Mouse (Mus musculus): Measurements from ENCODE around the gene Phka2. TPM values are rescaled to one million over a fixed set of nuclear protein-coding genes. Genes with fewer than 3 reads are reported as not detected.

Gene Phka2
- polyA plus RNA-seq, 1 experiment from 2014 or later: 20.1 TPM

DNA sequence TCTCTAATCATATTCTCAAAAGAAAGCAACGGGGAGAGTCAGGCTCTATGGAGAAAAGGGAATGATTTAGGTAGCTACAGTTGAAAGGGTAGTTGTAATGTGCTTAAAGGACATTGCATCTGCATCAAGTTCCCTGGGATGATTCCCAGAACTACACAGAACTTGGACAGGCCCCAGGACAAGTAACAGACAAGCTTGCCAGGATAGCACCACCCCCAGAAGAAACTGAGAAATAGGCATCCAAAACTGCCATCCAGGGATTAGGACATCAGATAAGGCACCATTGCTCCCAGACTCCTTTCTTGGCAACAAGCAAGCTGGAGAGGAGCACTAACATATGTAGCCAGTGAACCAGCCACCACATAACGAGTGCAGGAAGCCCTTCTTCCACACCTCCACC, 40.8 kb downstream of the Phka2 start:
- no peak overlapping the region for H3K4me3 ChIP-seq
- WGBS: 51% methylated on average over 2 of the region's 2 CpGs
- H3K4me2 ChIP-seq: no peak overlapping the region
- ATAC-seq (replicated peaks; ENCODE audit: insufficient number of reproducible peaks, insufficient read depth, low FRiP score, low read depth): no peak
- no peaks in the 10 kb centered on the region for H3K27me3 ChIP-seq
- H3K9ac ChIP-seq: no peak overlapping the region
- H3K9me3 ChIP-seq (replicated peaks): no peaks in the 10 kb centered on the region
- no peak overlapping the region for H3K27ac ChIP-seq
- no peaks in the 10 kb centered on the region for H3K4me1 ChIP-seq (replicated peaks)
- peaks cover 3% of the 10 kb centered on the region; the same call in 1 of the 2 replicates for H3K36me3 ChIP-seq

DNA sequence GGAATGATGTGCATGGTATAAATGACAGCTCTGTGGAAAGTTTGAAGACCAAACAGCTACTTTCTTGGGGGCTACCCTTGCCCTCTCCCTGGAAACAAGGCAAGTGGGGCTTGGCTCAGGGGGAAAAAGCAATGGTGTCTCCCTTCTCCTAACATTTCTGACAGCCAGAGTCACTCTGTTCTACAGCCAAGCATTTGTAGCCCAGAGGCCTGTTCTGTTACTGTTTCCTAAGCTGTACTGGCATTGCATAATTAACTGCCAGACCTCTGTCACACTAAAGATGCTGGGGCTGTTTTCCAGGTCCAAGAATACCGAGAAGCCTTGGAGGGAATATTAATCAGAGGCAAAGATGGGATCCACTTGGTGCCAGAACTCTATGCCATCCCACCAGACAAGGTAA, 46.9 kb downstream of the Phka2 start:
- H3K4me3 ChIP-seq: no peak overlapping the region
- H3K4me2 ChIP-seq: no peak overlapping the region
- H3K9me3 ChIP-seq (replicated peaks): no peaks in the 10 kb centered on the region
- peaks cover 4% of the 10 kb centered on the region; the same call in 1 of the 2 replicates for H3K36me3 ChIP-seq
- no peaks in the 10 kb centered on the region for H3K4me1 ChIP-seq (replicated peaks)
- WGBS: 57% methylated on average over 1 of the region's 1 CpGs
- no peak overlapping the region for H3K9ac ChIP-seq
- ATAC-seq (replicated peaks; ENCODE audit: insufficient number of reproducible peaks, insufficient read depth, low FRiP score, low read depth): no peak
- H3K27ac ChIP-seq: no peak overlapping the region
- H3K27me3 ChIP-seq: no peaks in the 10 kb centered on the region

DNA sequence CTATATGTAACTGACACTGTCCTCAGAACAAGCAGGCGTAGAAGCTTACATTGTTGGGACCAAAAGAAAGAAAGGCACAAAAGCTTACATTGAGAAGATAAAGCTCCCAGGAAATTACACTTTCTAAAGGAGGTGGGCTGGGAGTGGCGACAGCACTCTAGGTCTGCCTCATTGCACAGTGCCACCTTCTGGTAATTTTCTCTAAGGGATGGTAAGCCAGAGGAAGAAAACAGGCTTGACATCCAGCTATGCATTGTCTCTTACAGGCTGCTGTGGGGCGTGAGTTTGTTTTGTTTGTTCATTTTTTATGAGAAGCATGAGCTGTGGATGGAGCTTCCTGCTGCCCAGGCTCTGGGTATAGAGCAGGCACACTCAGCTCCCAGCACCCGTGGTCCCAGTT, 50.1 kb downstream of the Phka2 start:
- no peak overlapping the region for H3K9ac ChIP-seq
- H3K9me3 ChIP-seq (replicated peaks): no peaks in the 10 kb centered on the region
- H3K4me1 ChIP-seq (replicated peaks): no peaks in the 10 kb centered on the region
- no peaks in the 10 kb centered on the region for H3K27me3 ChIP-seq
- H3K4me3 ChIP-seq: no peak overlapping the region
- H3K27ac ChIP-seq: no peak overlapping the region
- peaks cover 4% of the 10 kb centered on the region; the same call in 1 of the 2 replicates for H3K36me3 ChIP-seq
- 56% methylated on average over 4 of the region's 4 CpGs for WGBS
- H3K4me2 ChIP-seq: no peak overlapping the region
- no peak for ATAC-seq (replicated peaks; ENCODE audit: insufficient number of reproducible peaks, insufficient read depth, low FRiP score, low read depth)

GRCm38 (mm10) chrX:160583589-160583988, 81.6 kb downstream of the Phka2 start:
- Histone ChIP-seq H3K9ac (no peak overlapping the region), H3K4me3 (no peak overlapping the region), H3K36me3 (no peaks in the 10 kb centered on the region), H3K27me3 (no peaks in the 10 kb centered on the region), H3K4me2 (no peak overlapping the region), H3K27ac (no peak overlapping the region), H3K4me1 (replicated peaks) (peaks cover 7% of the 10 kb centered on the region; the same call in 1 of the 2 replicates), H3K9me3 (replicated peaks) (no peaks in the 10 kb centered on the region)
- 59% methylated on average over 5 of the region's 5 CpGs for WGBS
- no peak for ATAC-seq (replicated peaks; ENCODE audit: insufficient number of reproducible peaks, insufficient read depth, low FRiP score, low read depth)

DNA sequence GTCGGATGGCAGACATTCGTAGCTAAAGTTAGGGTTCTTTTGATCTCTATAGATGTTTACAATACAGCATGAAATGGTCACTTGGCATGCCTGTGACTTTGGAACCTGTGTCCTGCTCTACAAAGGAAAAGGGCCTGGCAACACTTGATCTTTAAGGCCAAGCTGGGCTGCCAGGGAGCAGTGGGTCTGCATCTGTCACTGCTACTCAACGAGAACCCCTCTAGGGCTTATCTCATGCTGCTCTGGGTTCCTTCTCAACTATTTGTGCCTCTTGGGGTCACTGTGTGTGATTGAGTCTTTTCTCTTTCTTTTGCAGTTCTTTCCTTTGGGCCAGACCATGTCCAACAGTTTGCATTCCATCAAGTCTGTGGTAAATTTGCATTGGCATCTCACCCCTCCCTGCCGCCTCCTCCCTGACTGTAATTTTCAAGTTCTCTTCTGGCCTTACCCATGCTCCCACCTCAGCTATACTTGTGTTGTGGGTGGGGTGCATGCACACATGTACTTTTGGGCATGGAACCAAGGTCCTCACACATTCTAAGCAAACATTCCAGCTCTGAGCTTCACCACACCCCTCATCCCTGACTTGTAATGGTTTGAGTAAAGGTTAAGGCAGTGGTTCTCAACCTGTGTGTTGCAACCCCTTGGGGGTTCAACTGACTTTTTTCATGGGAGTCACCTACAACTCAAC, 82.3 kb downstream of the Phka2 start:
- H3K4me3 ChIP-seq: no peak overlapping the region
- no peak overlapping the region for H3K9ac ChIP-seq
- no peak overlapping the region for H3K27ac ChIP-seq
- H3K27me3 ChIP-seq: no peaks in the 10 kb centered on the region
- no peak for ATAC-seq (replicated peaks; ENCODE audit: insufficient number of reproducible peaks, insufficient read depth, low FRiP score, low read depth)
- H3K4me2 ChIP-seq: no peak overlapping the region
- no peaks in the 10 kb centered on the region for H3K9me3 ChIP-seq (replicated peaks)
- 90% methylated on average over 4 of the region's 4 CpGs for WGBS
- H3K36me3 ChIP-seq: no peaks in the 10 kb centered on the region
- H3K4me1 ChIP-seq (replicated peaks): peaks cover 10% of the 10 kb centered on the region

GRCm38 (mm10) chrX:160585110-160585509, 83.1 kb downstream of the Phka2 start:
- no peaks in the 10 kb centered on the region for H3K9me3 ChIP-seq (replicated peaks)
- no peak overlapping the region for H3K4me2 ChIP-seq
- H3K27ac ChIP-seq: no peak overlapping the region
- no peak overlapping the region for H3K4me3 ChIP-seq
- ATAC-seq (replicated peaks; ENCODE audit: insufficient number of reproducible peaks, insufficient read depth, low FRiP score, low read depth): no peak
- H3K4me1 ChIP-seq (replicated peaks): peaks cover 10% of the 10 kb centered on the region
- no peaks in the 10 kb centered on the region for H3K36me3 ChIP-seq
- WGBS: 58% methylated on average over 1 of the region's 1 CpGs
- H3K9ac ChIP-seq: no peak overlapping the region
- no peaks in the 10 kb centered on the region for H3K27me3 ChIP-seq

DNA sequence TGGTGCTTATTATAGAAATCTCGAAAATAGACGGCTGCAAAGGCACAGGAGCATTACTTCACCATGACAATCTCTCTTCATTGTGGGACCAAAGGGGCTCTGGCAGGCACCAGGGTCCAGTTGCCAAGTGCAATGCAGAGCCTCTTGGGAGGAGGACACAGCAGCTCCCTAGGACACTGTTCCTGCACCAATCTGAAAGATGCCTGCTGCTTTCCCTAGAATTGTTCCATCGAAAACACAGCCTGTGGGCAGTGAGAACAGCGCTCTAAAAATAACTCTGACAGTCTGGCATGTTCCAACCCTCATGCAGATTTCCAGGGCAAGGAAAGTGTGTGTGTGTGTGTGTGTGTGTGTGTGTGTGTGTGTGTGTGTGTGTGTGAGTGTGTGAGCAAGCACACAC, 86.6 kb downstream of the Phka2 start:
- Histone ChIP-seq H3K36me3 (no peaks in the 10 kb centered on the region), H3K9me3 (replicated peaks) (no peaks in the 10 kb centered on the region), H3K4me2 (no peak overlapping the region), H3K4me3 (no peak overlapping the region), H3K27ac (peak overlapping the region; percentile 90), H3K27me3 (no peaks in the 10 kb centered on the region), H3K9ac (no peak overlapping the region), H3K4me1 (replicated peaks) (peaks cover 10% of the 10 kb centered on the region)
- 49% methylated on average over 4 of the region's 4 CpGs for WGBS
- peak; percentile 66 for ATAC-seq (replicated peaks; ENCODE audit: insufficient number of reproducible peaks, insufficient read depth, low FRiP score, low read depth)

DNA sequence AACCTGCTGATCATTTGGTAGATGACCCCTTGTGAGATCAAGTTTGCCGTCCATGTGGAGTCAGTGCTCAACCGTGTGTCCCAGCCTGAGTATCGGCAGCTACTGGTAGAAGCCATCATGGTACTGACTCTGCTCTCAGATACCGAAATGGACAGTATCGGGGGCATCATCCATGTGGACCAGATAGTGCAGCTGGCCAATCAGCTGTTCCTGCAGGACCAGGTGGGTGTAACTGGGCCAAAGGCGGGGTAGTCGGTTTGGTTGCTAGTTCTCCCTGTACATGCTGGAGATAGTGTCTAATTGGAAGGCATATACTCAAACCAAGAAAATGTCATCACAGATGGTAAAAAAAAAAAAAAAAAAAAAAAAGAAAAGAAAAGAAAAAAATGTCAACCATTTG, 88.2 kb downstream of the Phka2 start:
- no peak for ATAC-seq (replicated peaks; ENCODE audit: insufficient number of reproducible peaks, insufficient read depth, low FRiP score, low read depth)
- WGBS: 88% methylated on average over 7 of the region's 7 CpGs
- Histone ChIP-seq H3K4me3 (no peak overlapping the region), H3K27me3 (no peaks in the 10 kb centered on the region), H3K4me1 (replicated peaks) (peaks cover 10% of the 10 kb centered on the region), H3K4me2 (no peak overlapping the region), H3K9ac (no peak overlapping the region), H3K9me3 (replicated peaks) (no peaks in the 10 kb centered on the region), H3K36me3 (no peaks in the 10 kb centered on the region), H3K27ac (no peak overlapping the region)

GRCm38 (mm10) chrX:160592933-160593332, 91.0 kb downstream of the Phka2 start:
- Histone ChIP-seq H3K4me1 (replicated peaks) (peaks cover 8% of the 10 kb centered on the region), H3K4me2 (no peak overlapping the region), H3K9ac (no peak overlapping the region), H3K36me3 (no peaks in the 10 kb centered on the region), H3K27me3 (no peaks in the 10 kb centered on the region), H3K4me3 (no peak overlapping the region), H3K9me3 (replicated peaks) (no peaks in the 10 kb centered on the region), H3K27ac (peak overlapping the region; percentile 25)
- WGBS: 73% methylated on average over 6 of the region's 6 CpGs
- ATAC-seq (replicated peaks; ENCODE audit: insufficient number of reproducible peaks, insufficient read depth, low FRiP score, low read depth): no peak

DNA sequence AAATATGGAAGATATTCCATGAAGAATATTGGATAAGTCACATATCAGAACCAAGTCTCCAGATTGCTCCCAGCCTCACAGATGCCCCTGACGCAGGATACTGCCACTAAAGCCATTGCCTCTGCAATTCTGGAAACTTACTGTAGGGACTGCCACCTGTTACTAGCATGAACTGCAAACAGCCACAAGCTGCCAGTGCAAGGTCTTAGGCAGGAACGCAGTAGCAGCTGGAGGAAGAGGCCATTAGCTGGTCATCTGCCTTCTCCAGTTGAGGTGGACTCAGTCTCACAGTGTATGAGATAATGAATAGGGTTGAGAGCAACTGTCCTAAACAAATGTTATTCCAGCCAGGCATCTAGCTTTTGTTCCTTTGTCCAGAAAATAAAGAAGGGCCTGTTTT, 96.1 kb downstream of the Phka2 start:
- 76% methylated on average over 2 of the region's 2 CpGs for WGBS

GRCm38 (mm10) chrX:160598562-160599458, 96.8 kb downstream of the Phka2 start:
- Histone ChIP-seq H3K4me2 (no peak overlapping the region), H3K9me3 (replicated peaks) (no peaks in the 10 kb centered on the region), H3K27me3 (no peaks in the 10 kb centered on the region), H3K27ac (peak overlapping the region; percentile 82), H3K4me1 (replicated peaks) (peaks cover 34% of the 10 kb centered on the region), H3K9ac (no peak overlapping the region), H3K36me3 (no peaks in the 10 kb centered on the region), H3K4me3 (no peak overlapping the region)
- WGBS: 31% methylated on average over 3 of the region's 3 CpGs
- ATAC-seq (replicated peaks; ENCODE audit: insufficient number of reproducible peaks, insufficient read depth, low FRiP score, low read depth): peak; percentile 75

More for the DNA sequence above, 96.1 kb downstream of the Phka2 start:
- Histone ChIP-seq H3K27me3 (no peaks in the 10 kb centered on the region), H3K4me1 (replicated peaks) (peaks cover 32% of the 10 kb centered on the region), H3K9me3 (replicated peaks) (no peaks in the 10 kb centered on the region), H3K36me3 (no peaks in the 10 kb centered on the region), H3K4me3 (no peak overlapping the region), H3K27ac (peak overlapping the region; percentile 82), H3K4me2 (no peak overlapping the region), H3K9ac (no peak overlapping the region)
- no peak for ATAC-seq (replicated peaks; ENCODE audit: insufficient number of reproducible peaks, insufficient read depth, low FRiP score, low read depth)

Data from heart, embryonic 15.5 days (tissue).